Mouse (Mus musculus) stomach, postnatal 0 days (tissue): ENCODE measurements around the gene Rad51b.

Source experiments
- CTCF ChIP-seq: IDR thresholded peaks from 2 replicates; pipeline ENCODE4 v1.5.1; 2016; ENCODE audit warnings: antibody characterized with exemption, low read depth, mild to moderate bottlenecking, moderate library complexity
- EP300 ChIP-seq: optimal IDR thresholded peaks from 2 replicates; pipeline ENCODE3; 2016; ENCODE audit warnings: antibody characterized with exemption

- no peak for TF ChIP-seq CTCF
- no peak for TF ChIP-seq EP300
These were observed 469.0 kb downstream of the Rad51b start for GRCm38 (mm10) chr12:79766116-79766515.
